Mouse (Mus musculus) gastrocnemius, adult 2 months (tissue): ENCODE data around the gene Sstr3. TPM values are rescaled to one million over a fixed set of nuclear protein-coding genes. Genes with fewer than 3 reads are reported as not detected.

ENCODE experiments used
- DNase-seq: peaks from one replicate; pipeline ENCODE4 v3.0.0; 2022
- H3K27ac ChIP-seq: fragments of 200-600 bp; 2 replicates; pipeline ENCODE4 v1.8.1; 2022; ENCODE audit warnings: mild to moderate bottlenecking
- H3K4me3 ChIP-seq: fragments of 200-600 bp; 2 replicates; pipeline ENCODE4 v1.8.1; 2022; ENCODE audit warnings: mild to moderate bottlenecking, moderate library complexity
- CTCF ChIP-seq: fragments of 200-600 bp; IDR thresholded peaks from 2 replicates; pipeline ENCODE4 v1.8.1; 2022; ENCODE audit warnings: antibody characterized with exemption, mild to moderate bottlenecking, moderate library complexity
- intact Hi-C: fragments of 180-260 bp; cut with DNase I; formaldehyde crosslinking; loops from one replicate; pipeline ENCODE4 v1.15.1; 2025
- total RNA-seq, 2 experiments: library from RNA; stranded (reverse); gene quantifications; 2 replicates each; pipeline ENCODE4 v1.2.3; 2021

Gene Sstr3
- total RNA-seq, 2 experiments from 2014 or later, result 0.05 TPM; not detected in 1

GRCm38 (mm10) chr15:78518221-78518620, 26.3 kb downstream of the Sstr3 start:
- no peak for DNase-seq
- no peak overlapping the region for H3K4me3 ChIP-seq
- peak overlapping the region; percentile 28; the same call in 1 of the 2 replicates for H3K27ac ChIP-seq
- TF ChIP-seq CTCF, result no peak
- intact Hi-C loops, result loop anchor here (5.0 kb wide), 1 partner anchor 269 kb away; no protein-coding TSS in a partner anchor

DNA sequence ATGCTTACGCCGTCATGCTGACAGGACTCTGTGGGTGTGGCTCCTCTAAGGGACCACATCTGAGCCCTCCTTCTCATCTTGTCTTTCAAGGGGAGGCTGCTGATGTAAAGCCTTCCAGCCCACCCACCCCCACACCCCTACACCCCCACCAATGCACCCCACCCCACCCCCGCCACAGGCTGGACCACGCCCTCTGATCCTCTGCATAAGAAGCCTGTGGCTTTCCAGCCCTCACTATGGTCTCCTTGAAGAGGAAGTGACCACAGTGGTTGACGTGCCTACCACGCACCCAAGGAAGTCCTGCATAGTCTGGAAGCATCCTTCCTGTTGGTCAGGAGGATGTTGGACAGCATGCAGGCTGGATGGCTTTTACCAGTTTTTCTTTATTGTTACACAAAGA, 28.7 kb downstream of the Sstr3 start:
- no peak for DNase-seq
- intact Hi-C loops, result loop anchor here (5.0 kb wide), 1 partner anchor 272 kb away; no protein-coding TSS in a partner anchor
- no peak for TF ChIP-seq CTCF
- Histone ChIP-seq H3K27ac (no peak overlapping the region), H3K4me3 (no peak overlapping the region)

DNA sequence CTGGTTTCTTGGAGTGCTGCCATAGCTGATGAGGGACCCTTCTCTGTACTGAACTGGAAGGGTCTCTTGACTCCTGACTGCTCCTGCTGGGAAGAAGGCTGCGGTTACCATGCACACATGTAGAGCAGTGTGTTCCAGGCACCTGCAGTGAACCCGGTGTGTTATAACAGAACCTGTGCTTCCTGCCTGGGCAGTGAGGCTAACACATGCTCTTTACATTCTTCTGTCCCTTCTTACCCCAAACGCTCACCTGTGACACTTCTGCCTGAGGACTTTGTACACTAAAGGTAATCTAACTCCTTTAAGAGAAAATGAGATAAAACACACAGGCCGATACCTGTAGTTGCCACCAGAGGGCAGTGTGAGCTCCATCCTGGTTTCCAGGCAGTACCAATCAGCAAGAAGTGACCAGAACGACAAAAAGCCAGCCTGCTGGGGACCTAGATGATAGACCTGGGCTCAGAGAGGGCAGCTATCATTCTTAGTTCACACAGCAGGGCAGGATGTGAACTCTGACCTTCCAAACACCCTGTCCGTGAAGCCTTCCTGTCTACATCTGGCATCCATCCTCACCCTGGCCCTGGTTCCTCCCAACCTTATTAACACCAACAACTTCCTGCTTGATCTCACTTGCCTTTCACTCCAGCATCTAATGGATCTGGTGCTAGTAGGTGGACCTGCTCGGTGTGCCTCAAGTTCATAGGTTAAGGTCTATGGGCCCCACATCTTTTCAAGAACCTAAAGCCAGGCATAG, 29.9 kb downstream of the Sstr3 start:
- DNase-seq, result peak; percentile 81
- H3K4me3 ChIP-seq, result no peak overlapping the region
- peak overlapping the region; percentile 50; the same call in 1 of the 2 replicates for H3K27ac ChIP-seq
- intact Hi-C loops, result loop anchor here (1.0 to 5.0 kb wide), 4 partner anchors 18 to 273 kb away; no protein-coding TSS in a partner anchor
- TF ChIP-seq CTCF, result peak; percentile 93

GRCm38 (mm10) chr15:78513019-78513418, 31.5 kb downstream of the Sstr3 start:
- Histone ChIP-seq H3K27ac (no peak overlapping the region), H3K4me3 (no peak overlapping the region)
- TF ChIP-seq CTCF, result no peak
- no peak for DNase-seq
- intact Hi-C loops, result loop anchor here (5.0 kb wide), 1 partner anchor 69 kb away; no protein-coding TSS in a partner anchor

DNA sequence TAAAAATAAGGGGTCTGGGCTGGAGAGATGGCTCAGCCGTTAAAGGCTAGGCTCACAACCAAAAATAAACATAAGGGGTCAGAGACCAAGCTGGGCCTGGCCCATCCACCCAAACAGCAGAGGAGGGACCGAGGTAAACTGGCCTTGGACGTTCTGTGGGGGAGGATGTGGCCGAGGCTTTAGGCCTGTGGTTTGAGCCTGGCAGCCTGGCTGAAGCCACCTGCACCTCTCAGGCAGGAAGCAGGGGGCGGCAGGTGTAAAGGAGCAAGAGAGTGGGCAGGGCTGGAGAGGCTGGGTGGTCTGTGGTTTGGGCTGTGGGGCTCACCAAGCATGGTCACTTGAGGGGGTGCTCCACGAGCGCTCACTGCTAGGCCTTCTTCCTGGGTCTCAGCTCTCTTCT, 32.5 kb downstream of the Sstr3 start:
- intact Hi-C loops, result loop anchor here (5.0 kb wide), 1 partner anchor 70 kb away; no protein-coding TSS in a partner anchor
- no peak for TF ChIP-seq CTCF

GRCm38 (mm10) chr15:78510736-78511135, 33.7 kb downstream of the Sstr3 start:
- no peak overlapping the region for H3K27ac ChIP-seq
- DNase-seq, result no peak
- no peak overlapping the region for H3K4me3 ChIP-seq
- intact Hi-C loops, result loop anchor here (5.0 kb wide), 1 partner anchor 72 kb away; no protein-coding TSS in a partner anchor
- TF ChIP-seq CTCF, result no peak

More for the DNA sequence above, 32.5 kb downstream of the Sstr3 start:
- no peak for DNase-seq
- Histone ChIP-seq H3K27ac (no peak overlapping the region), H3K4me3 (no peak overlapping the region)

GRCm38 (mm10) chr15:78510121-78510576, 34.3 kb downstream of the Sstr3 start:
- Histone ChIP-seq H3K4me3 (no peak overlapping the region), H3K27ac (no peak overlapping the region)
- no peak for DNase-seq
- intact Hi-C loops, result loop anchor here (5.0 kb wide), 1 partner anchor 72 kb away; no protein-coding TSS in a partner anchor
- no peak for TF ChIP-seq CTCF

DNA sequence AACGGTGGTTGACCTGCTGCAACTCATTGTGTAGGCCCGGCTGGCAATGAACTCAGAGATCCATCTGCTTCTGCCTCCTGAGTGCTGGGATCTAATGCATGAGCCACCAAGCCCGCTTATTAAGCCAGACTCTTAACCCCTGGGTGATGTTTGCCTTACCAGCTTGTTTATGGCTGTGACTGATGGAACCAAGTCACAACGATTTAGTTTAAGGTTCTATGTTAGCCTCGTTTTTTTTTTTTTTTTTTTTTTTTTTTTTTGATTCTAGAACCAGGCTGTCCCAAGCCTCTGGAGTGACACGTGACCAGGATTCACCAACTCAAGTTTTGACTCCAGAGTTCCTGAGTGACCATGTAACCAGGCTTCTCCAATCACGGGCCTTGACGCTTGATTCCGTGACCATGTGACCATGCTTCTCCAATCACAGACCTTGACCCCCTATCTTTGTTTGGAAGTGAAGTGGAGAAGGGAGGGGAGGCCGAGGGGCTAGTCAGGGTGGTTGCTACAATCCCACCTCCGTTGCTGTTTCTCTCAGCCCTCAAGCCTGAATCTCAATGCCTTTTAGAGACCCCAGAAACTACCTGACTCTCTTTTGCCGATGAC, 35.1 kb downstream of the Sstr3 start:
- no peak for DNase-seq
- H3K27ac ChIP-seq, result no peak overlapping the region
- no peak for TF ChIP-seq CTCF
- intact Hi-C loops, result no loop called here
- H3K4me3 ChIP-seq, result no peak overlapping the region

- no peak for DNase-seq
- Histone ChIP-seq H3K27ac (no peak overlapping the region), H3K4me3 (no peak overlapping the region)
- TF ChIP-seq CTCF, result no peak
- intact Hi-C loops, result no loop called here
These were observed 36.0 kb downstream of the Sstr3 start for GRCm38 (mm10) chr15:78508443-78508842.

GRCm38 (mm10) chr15:78505541-78505940, 38.9 kb downstream of the Sstr3 start:
- Histone ChIP-seq H3K4me3 (no peak overlapping the region), H3K27ac (no peak overlapping the region)
- intact Hi-C loops, result no loop called here
- TF ChIP-seq CTCF, result no peak
- no peak for DNase-seq

DNA sequence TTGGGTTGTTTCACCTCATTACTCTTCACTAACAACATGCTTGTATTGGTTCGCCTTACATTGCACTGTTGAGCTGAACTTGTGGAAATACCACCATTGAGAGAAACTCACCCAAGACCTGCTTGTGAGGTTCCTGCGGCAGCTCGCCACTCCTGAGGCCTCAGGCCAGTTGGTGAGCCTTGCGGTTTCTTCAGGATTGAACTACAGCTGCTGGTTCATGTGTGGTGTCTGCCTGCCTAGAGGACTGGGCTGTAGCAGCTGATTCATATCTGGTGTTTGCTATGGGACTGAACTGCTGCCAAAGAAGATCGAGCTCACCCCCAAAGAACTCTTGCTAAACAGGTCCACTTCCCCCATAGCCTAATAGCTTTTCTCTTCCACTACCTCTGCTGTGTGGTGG, 39.7 kb downstream of the Sstr3 start:
- TF ChIP-seq CTCF, result no peak
- no peak for DNase-seq
- intact Hi-C loops, result no loop called here

DNA sequence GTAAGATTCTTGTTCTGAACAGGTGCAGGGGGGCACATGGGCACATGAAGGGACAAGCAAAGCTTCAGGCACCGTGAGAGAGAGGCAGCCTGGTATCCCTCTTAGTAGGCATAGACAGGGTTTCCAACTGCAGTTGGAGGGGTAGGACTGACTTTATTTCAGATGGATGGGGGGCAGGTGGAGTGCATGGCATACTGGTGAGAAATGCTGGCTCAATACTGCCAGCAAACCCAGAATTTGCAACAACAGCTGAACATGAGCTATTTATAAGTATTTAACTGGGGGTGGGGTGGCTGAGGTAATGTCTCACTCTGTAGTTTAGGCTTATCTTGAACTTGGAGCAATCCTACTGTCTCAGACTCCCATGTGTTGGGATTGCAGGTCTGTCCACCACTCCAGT, 40.5 kb downstream of the Sstr3 start:
- no peak for TF ChIP-seq CTCF
- Histone ChIP-seq H3K27ac (no peak overlapping the region), H3K4me3 (no peak overlapping the region)
- no peak for DNase-seq
- intact Hi-C loops, result no loop called here

More for the DNA sequence above, 39.7 kb downstream of the Sstr3 start:
- no peak overlapping the region for H3K27ac ChIP-seq
- H3K4me3 ChIP-seq, result no peak overlapping the region
